Mouse (Mus musculus) C2C12 (cell line): ENCODE results near the gene Gigyf1. TPM values are rescaled to one million over a fixed set of nuclear protein-coding genes. Genes with fewer than 3 reads are reported as not detected.

Source experiments
- H3K27me3 ChIP-seq: one replicate; pipeline ENCODE4 v1.6.1; 2011; ENCODE audit not compliant: control insufficient read depth, insufficient read depth, insufficient read length
- H3K36me3 ChIP-seq: one replicate; pipeline ENCODE4 v1.6.1; 2011; ENCODE audit not compliant: control insufficient read depth, insufficient read depth
- H3K4me3 ChIP-seq: one replicate; pipeline ENCODE4 v1.5.1; 2011; ENCODE audit warnings: mild to moderate bottlenecking, control low read depth; ENCODE audit not compliant: poor library complexity, insufficient read depth, severe bottlenecking
- H3K79me2 ChIP-seq: one replicate; pipeline ENCODE4 v1.6.1; 2011; ENCODE audit not compliant: control insufficient read depth, insufficient read depth
- H3K79me3 ChIP-seq: one replicate; pipeline ENCODE4 v1.6.1; 2011; ENCODE audit warnings: low read depth, control low read depth
- H3ac ChIP-seq: one replicate; pipeline ENCODE3; 2011; ENCODE audit warnings: low read depth; ENCODE audit not compliant: control insufficient read depth, insufficient read length
- CEBPB ChIP-seq: IDR thresholded peaks from one replicate; pipeline ENCODE4 v1.6.1; 2011; ENCODE audit warnings: low read depth, mild to moderate bottlenecking, control low read depth, moderate library complexity
- CTCF ChIP-seq: IDR thresholded peaks from one replicate; pipeline ENCODE4 v1.5.1; 2011; ENCODE audit not compliant: control insufficient read depth, insufficient read depth, insufficient read length
- FOSL1 ChIP-seq: IDR thresholded peaks from one replicate; pipeline ENCODE4 v1.8.0; 2011; ENCODE audit warnings: mild to moderate bottlenecking, low read length; ENCODE audit not compliant: poor library complexity, insufficient read depth, severe bottlenecking
- MAX ChIP-seq: IDR thresholded peaks from one replicate; pipeline ENCODE4 v1.6.1; 2011; ENCODE audit warnings: mild to moderate bottlenecking, control low read depth
- MYOD1 ChIP-seq: IDR thresholded peaks from one replicate; pipeline ENCODE4 v1.6.1; 2011; ENCODE audit warnings: low read depth; ENCODE audit not compliant: control insufficient read depth, insufficient read length
- MYOG ChIP-seq: IDR thresholded peaks from one replicate; pipeline ENCODE4 v1.6.1; 2011; ENCODE audit not compliant: control insufficient read depth, insufficient read length; ENCODE audit errors: extremely low read depth
- USF1 ChIP-seq: IDR thresholded peaks from one replicate; pipeline ENCODE4 v1.6.1; 2011; ENCODE audit warnings: low read depth, mild to moderate bottlenecking, control low read depth, moderate library complexity
- polyA plus RNA-seq: library from polyadenylated mRNA; unstranded; fragments of >200 nt; fragmentation: generic; extraction: Trizol; gene quantifications from one replicate; pipeline ENCODE4 v1.2.1, GENCODE M21; 2012; ENCODE audit warnings: missing spikeins

Gigyf1 gene
- polyA plus RNA-seq, 1 experiment, result 6.9 TPM

DNA sequence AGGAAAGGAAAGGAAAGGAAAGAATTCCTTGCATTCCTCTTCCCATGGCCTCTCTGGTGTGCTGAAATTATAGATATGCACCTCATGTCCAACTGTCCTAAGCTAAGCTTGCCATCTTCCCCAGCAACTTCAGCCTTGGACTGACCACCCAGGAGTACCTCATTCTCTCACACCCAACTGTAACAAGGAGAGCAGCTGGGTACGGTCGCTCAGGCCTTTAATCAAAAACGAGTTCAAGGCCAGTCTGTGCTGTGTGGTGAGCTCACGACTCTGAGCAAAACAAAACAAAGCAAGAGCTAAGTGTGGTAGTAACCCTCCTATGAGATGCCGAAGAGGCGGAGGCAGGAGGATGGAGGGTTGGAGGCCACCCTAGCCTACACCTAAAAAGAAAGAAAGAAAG lies 22.6 kb downstream of the Gigyf1 start:
- Histone ChIP-seq H3K79me2 (no peaks in the 10 kb centered on the region), H3K4me3 (no peak overlapping the region), H3K36me3 (no peaks in the 10 kb centered on the region), H3ac (no peak overlapping the region), H3K79me3 (no peaks in the 10 kb centered on the region), H3K27me3 (peaks cover 10% of the 10 kb centered on the region)
- TF ChIP-seq MYOD1 (no peak), MYOG (no peak), FOSL1 (no peak), CTCF (no peak), CEBPB (no peak), MAX (no peak), USF1 (no peak)

DNA sequence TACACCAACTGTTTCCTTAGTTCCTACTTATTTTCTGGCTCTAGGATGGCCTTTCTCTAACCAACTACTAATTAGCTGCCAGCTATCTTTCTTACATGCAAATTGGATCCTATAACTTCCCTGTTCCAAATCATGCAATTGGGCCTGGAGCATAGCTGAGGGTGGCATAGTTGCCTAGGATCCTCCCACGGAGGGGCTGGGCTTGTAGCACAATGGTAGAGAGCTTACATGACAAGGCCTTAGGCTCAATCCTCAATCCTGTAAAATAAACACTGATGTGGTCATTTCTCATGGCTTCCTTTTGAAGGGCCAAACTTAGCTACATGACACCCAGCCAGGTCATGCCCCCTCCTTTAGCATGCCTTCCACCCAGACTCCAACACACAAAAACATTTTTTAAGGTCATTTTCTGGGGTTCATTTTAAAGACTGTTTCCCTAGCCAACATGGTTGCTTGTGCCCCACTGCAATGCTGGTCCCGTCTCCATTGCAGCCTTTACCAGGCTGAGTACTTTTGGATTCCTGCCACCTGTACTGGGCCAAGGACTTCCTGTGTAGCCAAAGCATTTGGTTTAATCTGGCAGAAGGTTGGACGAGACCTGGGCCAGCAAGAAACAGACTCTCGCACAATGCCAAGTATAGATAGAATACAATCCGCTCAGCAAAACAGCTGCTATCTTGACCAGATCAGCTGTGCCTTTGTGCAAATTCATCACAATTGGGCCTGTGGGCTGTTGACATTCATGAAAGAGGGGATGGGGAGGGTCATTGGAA lies 23.6 kb downstream of the Gigyf1 start:
- Histone ChIP-seq H3K36me3 (no peaks in the 10 kb centered on the region), H3K79me2 (no peaks in the 10 kb centered on the region), H3K27me3 (peaks cover 10% of the 10 kb centered on the region), H3K4me3 (no peak overlapping the region), H3ac (no peak overlapping the region), H3K79me3 (no peaks in the 10 kb centered on the region)
- TF ChIP-seq MYOD1 (no peak), USF1 (no peak), CEBPB (no peak), MYOG (no peak), CTCF (no peak), MAX (no peak)

DNA sequence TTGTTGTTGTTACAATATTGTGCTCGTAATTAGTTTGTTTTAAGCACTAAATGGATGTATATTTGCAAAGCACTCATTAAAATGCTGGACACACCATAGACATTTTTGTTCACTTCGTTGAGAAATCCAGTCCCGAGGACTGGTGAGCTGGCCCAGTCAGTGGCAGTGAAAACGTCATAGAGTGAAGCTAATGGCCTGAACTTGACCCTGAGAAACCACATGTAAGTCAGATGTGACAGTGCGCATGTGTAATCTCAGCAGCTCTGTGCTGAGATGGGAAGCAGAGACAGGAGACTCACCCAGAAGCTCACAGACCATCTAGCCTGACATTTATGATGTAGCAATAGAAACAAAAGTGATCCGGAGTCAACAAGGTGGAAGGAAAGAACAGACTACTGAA lies 26.6 kb downstream of the Gigyf1 start:
- Histone ChIP-seq H3K79me2 (no peaks in the 10 kb centered on the region), H3K27me3 (peaks cover 17% of the 10 kb centered on the region), H3K36me3 (no peaks in the 10 kb centered on the region), H3K79me3 (no peaks in the 10 kb centered on the region), H3ac (no peak overlapping the region), H3K4me3 (no peak overlapping the region)
- no peak for TF ChIP-seq CTCF
- no peak for TF ChIP-seq USF1
- no peak for TF ChIP-seq FOSL1
- no peak for TF ChIP-seq MYOD1
- no peak for TF ChIP-seq MAX
- no peak for TF ChIP-seq MYOG
- TF ChIP-seq CEBPB, result no peak

DNA sequence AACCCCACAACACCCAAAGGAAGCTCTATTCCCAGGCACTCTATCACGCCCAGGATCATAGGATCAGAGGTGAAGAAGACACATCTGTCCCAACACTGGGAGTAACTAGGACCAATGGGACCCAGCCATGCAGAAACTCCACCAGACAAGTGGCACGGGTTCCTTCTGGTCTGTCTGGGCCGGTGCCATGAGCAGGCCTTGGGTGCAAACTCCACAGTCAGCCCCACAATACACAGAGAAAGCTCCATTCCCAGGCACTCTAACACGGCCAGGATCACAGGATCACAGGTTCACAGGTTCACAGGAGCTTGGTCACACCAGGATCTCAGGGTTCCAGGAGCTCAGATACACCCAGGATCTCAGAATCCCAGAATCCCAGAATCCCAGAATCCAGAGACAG lies 27.2 kb downstream of the Gigyf1 start:
- no peaks in the 10 kb centered on the region for H3K79me3 ChIP-seq
- no peak overlapping the region for H3ac ChIP-seq
- no peaks in the 10 kb centered on the region for H3K79me2 ChIP-seq
- no peak overlapping the region for H3K4me3 ChIP-seq
- peaks cover 17% of the 10 kb centered on the region for H3K27me3 ChIP-seq
- H3K36me3 ChIP-seq, result no peaks in the 10 kb centered on the region
- no peak for TF ChIP-seq MYOG
- no peak for TF ChIP-seq CEBPB
- TF ChIP-seq FOSL1, result no peak
- no peak for TF ChIP-seq MAX
- TF ChIP-seq USF1, result no peak
- TF ChIP-seq CTCF, result no peak
- no peak for TF ChIP-seq MYOD1

DNA sequence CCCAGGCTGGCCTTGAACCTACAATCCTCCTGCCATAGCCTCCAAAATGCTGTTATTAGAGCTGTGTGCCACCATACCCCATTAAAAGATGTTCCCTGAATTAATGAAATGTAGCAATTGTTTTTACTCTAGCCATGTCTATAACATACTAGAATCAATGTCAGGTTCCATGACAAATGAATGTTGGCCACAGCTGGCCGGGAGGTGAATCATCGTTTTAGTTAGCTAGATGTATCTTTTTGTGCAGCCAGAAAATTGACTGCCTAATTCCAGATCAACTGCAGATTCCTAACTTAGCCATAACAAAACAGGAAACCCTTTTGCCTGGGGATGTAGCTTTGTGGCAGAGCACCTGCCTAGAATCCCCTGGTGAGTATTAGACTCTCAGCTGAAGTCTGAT lies 31.5 kb downstream of the Gigyf1 start:
- no peak overlapping the region for H3ac ChIP-seq
- H3K79me2 ChIP-seq, result no peaks in the 10 kb centered on the region
- H3K36me3 ChIP-seq, result no peaks in the 10 kb centered on the region
- H3K27me3 ChIP-seq, result peaks cover 25% of the 10 kb centered on the region
- no peaks in the 10 kb centered on the region for H3K79me3 ChIP-seq
- no peak for TF ChIP-seq MYOD1
- TF ChIP-seq MAX, result no peak
- TF ChIP-seq CEBPB, result no peak
- TF ChIP-seq MYOG, result no peak
- TF ChIP-seq USF1, result no peak
- TF ChIP-seq CTCF, result no peak
- H3K4me3 ChIP-seq, result no peak overlapping the region
